Mouse (Mus musculus) left cerebral cortex, adult 18-20 months (tissue): ENCODE results near the gene Prkaca. TPM values are rescaled to one million over a fixed set of nuclear protein-coding genes. Genes with fewer than 3 reads are reported as not detected.
"Not testable (repeated sequence)": the region's sequence is repeated elsewhere in the genome, so short reads cannot be mapped to it uniquely, and the experiment has no call there.

Experiments used
- DNase-seq, 2 experiments: peaks; one replicate each; pipeline ENCODE4 v3.0.0; 2021 to 2022; ENCODE audit warnings: low spot score in 2 of 2, mixed read lengths in 1 of 2
- total RNA-seq, 2 experiments: library from RNA; stranded (reverse); gene quantifications; 2 replicates each; pipeline ENCODE4 v1.2.3; 2021

Prkaca gene
- total RNA-seq, 2 experiments from 2014 or later: 259 to 269 TPM

- DNase-seq: no peak
Measured at GRCm38 (mm10) chr8:83973161-83974031, 603 bp downstream of the Prkaca start.

- DNase-seq: no peak
Measured at GRCm38 (mm10) chr8:83974521-83974920, 1.7 kb downstream of the Prkaca start.

- no peak for DNase-seq
Measured at GRCm38 (mm10) chr8:83976101-83976630, 3.4 kb downstream of the Prkaca start.

GRCm38 (mm10) chr8:83976779-83977350, 4.1 kb downstream of the Prkaca start:
- DNase-seq: no peak

- no peak for DNase-seq
Measured at GRCm38 (mm10) chr8:83977646-83978045, 4.9 kb downstream of the Prkaca start.

GRCm38 (mm10) chr8:83978200-83978599, 5.4 kb downstream of the Prkaca start:
- DNase-seq: no peak

GRCm38 (mm10) chr8:83980250-83980649, 7.5 kb downstream of the Prkaca start:
- DNase-seq: no peak

GRCm38 (mm10) chr8:83980845-83981244, 8.1 kb downstream of the Prkaca start:
- no peak for DNase-seq

- no peak for DNase-seq
Measured at GRCm38 (mm10) chr8:83981533-83981932, 8.7 kb downstream of the Prkaca start.

GRCm38 (mm10) chr8:83982449-83982848, 9.7 kb downstream of the Prkaca start:
- DNase-seq: no peak

GRCm38 (mm10) chr8:83983222-83983621, 10.4 kb downstream of the Prkaca start:
- not testable (repeated sequence) for DNase-seq

GRCm38 (mm10) chr8:83989243-83989642, 16.4 kb downstream of the Prkaca start:
- no peak for DNase-seq

- no peak for DNase-seq
Measured at GRCm38 (mm10) chr8:83990170-83990569, 17.4 kb downstream of the Prkaca start.

GRCm38 (mm10) chr8:83992488-83992887, 19.7 kb downstream of the Prkaca start:
- DNase-seq: no peak

- no peak for DNase-seq
Measured at GRCm38 (mm10) chr8:83994030-83994429, 21.2 kb downstream of the Prkaca start.

GRCm38 (mm10) chr8:83995973-83996372, 23.2 kb downstream of the Prkaca start:
- DNase-seq: no peak

- peak; percentile 64 to 77 for DNase-seq
Measured at GRCm38 (mm10) chr8:83996567-83997505, 24.0 kb downstream of the Prkaca start.

GRCm38 (mm10) chr8:83997511-83998141, 24.8 kb downstream of the Prkaca start, which contains the start of gene Samd1:
TSS of gene Samd1 (plus strand) at chr8:83997672.
- peak; percentile 61 to 66 for DNase-seq

GRCm38 (mm10) chr8:83998231-83999056, 25.7 kb downstream of the Prkaca start:
- DNase-seq: peak; percentile 40 to 59
